Mouse (Mus musculus): ENCODE measurements around the gene Crybg2. TPM values are rescaled to one million over a fixed set of nuclear protein-coding genes. Genes with fewer than 3 reads are reported as not detected.

The Crybg2 gene
- polyA plus RNA-seq, 1 experiment, result 2.0 TPM

DNA sequence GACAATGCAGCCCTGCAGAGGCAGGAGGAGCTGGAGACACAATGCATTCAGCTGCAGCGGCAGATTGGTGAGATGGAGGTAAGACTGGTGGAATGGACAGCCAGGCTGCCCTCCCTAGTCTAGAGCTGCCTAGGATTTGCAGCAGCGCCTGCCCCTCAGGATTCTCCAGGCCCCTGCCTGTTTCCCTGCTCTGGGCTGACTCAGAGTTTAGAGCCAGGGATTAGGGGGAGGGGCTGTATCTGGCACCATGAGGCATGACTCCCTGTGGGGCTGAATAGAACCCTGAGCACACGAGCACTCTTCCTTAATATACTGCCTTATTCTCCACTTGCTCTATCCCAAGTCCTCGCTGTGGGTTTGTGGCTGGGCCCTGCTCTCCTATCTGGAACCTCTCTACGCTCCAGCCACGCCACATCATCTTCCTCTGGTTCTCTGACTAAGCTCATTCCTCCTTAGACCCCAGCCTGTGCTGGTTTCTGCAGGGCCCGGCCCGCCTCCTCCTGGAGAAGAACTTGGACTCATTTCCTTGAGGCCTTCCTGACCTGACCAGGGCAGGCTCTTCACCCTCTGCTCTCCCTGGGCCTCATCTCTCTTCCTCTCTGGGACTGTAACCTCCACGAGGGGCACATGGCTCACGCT, 52.9 kb downstream of the Crybg2 start:
- DNase-seq (ENCODE audit: low read depth), result peak; percentile 46
- TF ChIP-seq CTCF (IDR thresholded peaks at IDR 0.05; ENCODE audit: borderline replicate concordance, extremely low read depth, insufficient read depth, insufficient read length) (no peak), POLR2A (IDR thresholded peaks at IDR 0.05; ENCODE audit: borderline replicate concordance, extremely low read depth, insufficient read depth, insufficient read length, poor library complexity, severe bottlenecking) (no peak)

DNA sequence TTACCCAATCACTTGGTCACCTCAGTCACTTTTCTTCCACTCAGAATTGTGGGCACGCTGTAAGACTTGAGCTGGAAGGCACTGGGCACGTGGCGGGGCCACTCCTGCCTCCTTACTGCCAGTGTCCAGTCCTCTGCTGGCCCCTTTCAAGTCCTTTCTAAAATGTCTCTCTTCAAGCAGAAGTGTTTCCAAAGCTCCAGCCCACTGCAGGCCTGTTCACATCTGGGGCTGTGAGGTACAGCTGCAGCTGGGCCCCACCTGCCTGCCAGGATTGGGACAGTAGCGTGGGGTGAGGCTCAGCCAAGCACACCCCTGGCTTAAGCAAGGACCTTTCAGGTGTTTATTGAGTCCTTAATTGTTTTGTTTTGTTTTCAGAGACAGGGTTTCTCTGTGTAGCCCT, 53.4 kb downstream of the Crybg2 start:
- no peak for DNase-seq (ENCODE audit: low read depth)
- no peak for TF ChIP-seq POLR2A (IDR thresholded peaks at IDR 0.05; ENCODE audit: borderline replicate concordance, extremely low read depth, insufficient read depth, insufficient read length, poor library complexity, severe bottlenecking)
- no peak for TF ChIP-seq CTCF (IDR thresholded peaks at IDR 0.05; ENCODE audit: borderline replicate concordance, extremely low read depth, insufficient read depth, insufficient read length)

DNA sequence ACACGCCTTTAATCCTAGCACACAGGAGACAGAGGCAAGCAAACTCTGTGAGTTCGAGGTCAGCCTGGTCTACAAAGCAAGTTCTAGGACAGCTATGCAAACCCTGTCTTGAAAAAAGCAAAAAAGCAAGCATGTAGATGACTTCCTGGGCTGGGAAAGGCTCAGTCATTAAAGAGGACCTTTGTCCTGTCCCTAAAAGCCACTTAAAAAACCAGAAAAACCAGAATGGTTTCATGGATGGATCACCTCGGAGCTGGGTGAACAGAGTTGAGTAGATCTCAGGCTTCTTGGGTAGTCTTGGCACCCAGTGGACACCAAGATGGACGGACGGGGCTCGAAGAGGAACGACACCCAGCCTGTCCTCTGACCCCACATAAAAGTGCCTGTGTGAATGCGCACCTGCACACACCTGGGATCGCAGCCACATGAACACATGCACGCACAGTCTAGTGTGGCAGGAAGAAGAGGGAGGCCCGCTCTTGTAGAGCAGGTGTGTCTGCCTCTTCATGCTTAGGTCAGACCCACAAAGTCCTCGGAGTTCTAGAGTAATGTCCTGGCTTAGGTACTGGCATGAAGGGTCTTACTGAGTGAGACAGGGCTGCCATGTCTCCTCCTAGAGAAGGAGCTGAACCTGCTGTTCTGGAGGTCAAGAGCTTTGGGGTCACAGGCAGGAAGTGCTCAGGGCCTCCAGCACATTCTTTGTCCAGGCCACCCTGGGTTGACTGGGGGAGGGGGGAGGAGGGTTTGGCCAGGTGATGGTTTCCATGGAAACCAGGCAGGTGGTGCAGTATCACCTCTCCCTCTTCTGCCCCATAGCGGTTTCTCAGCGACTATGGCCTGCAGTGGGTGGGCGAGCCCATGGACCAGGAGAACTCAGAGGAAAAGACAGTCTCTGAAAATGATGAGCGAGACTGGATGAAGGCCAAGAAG, 54.9 kb downstream of the Crybg2 start:
- no peak for TF ChIP-seq CTCF (IDR thresholded peaks at IDR 0.05; ENCODE audit: borderline replicate concordance, extremely low read depth, insufficient read depth, insufficient read length)
- TF ChIP-seq POLR2A (IDR thresholded peaks at IDR 0.05; ENCODE audit: borderline replicate concordance, extremely low read depth, insufficient read depth, insufficient read length, poor library complexity, severe bottlenecking), result no peak

DNA sequence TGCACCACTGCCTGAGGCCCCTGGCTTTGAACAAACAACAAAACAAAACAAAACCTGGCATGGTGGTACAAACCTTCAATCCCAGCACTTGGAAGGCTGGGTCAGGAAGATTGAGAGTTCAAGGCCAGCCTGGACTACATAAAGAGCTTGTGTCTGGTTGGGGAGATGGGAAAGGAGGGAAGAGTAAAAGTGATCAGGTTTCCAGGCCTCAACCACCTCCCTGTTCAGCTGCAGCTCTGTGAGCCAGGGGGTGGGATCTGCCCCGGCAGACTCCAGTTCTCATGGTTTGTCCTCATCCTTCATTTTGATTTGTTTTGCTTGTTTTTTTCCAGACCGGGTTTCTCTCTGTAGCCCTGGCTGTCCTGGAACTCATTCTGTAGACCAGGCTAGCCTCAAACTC, 55.9 kb downstream of the Crybg2 start:
- no peak for DNase-seq (ENCODE audit: low read depth)
- TF ChIP-seq POLR2A (IDR thresholded peaks at IDR 0.05; ENCODE audit: borderline replicate concordance, extremely low read depth, insufficient read depth, insufficient read length, poor library complexity, severe bottlenecking) (no peak), CTCF (IDR thresholded peaks at IDR 0.05; ENCODE audit: borderline replicate concordance, extremely low read depth, insufficient read depth, insufficient read length) (no peak)

More for the DNA sequence above, 54.9 kb downstream of the Crybg2 start:
- DNase-seq (ENCODE audit: low read depth), result no peak

DNA sequence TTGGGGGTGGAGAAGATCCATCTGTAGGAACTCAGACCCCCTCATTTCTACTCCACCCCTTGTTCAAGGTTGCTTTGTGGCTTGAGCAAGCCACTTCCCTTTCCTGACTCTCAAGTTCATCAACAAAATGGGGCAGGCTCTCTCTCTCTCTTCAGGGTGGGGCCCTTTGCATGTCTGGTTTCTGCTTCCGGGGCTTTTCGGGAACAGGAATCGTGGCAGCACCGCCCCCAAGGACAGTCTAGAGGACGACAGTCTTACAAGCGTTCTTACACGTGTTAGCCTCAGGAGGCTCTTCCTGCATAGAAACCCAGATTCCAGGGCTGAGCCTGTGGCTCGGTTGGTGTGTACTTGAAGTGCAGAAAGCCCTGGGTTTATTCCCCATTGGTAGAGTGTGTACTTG, 56.4 kb downstream of the Crybg2 start:
- TF ChIP-seq CTCF (IDR thresholded peaks at IDR 0.05; ENCODE audit: borderline replicate concordance, extremely low read depth, insufficient read depth, insufficient read length) (no peak), POLR2A (IDR thresholded peaks at IDR 0.05; ENCODE audit: borderline replicate concordance, extremely low read depth, insufficient read depth, insufficient read length, poor library complexity, severe bottlenecking) (no peak)
- no peak for DNase-seq (ENCODE audit: low read depth)

DNA sequence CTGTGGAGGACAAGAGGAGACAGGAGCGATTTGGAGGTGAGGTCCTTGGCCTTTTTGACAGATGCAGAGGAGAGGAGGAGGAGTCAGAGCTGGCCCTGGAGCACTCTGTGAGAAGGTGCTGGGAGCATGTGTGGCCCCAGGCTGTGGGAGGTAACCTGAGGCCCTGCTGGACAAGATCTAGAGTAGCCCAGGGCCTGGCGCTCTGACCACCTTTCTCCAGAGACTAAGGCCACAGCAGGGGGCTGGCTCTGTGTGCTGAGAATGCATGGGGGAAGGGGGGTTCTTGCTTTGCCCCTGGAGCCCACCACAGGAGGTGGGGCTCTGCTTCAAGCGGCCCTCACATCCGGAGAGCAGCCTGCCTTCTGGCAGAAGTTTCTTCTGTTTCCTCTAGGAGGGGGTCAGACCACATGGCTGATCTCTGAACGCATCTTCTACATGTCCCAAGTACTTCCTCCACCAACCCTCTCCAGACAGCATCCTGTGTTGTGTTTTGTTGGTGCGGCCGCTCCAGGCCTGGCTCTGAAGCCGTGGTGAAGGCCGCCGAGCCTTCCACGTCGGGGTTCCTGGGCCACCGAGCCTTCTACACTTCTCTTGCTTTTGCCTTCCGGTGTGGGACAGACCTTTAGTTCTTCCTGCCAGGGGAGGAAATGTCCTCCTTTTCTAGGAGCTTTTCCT, 57.6 kb downstream of the Crybg2 start:
- TF ChIP-seq POLR2A (IDR thresholded peaks at IDR 0.05; ENCODE audit: borderline replicate concordance, extremely low read depth, insufficient read depth, insufficient read length, poor library complexity, severe bottlenecking) (no peak), CTCF (IDR thresholded peaks at IDR 0.05; ENCODE audit: borderline replicate concordance, extremely low read depth, insufficient read depth, insufficient read length) (no peak)
- DNase-seq (ENCODE audit: low read depth), result no peak

DNA sequence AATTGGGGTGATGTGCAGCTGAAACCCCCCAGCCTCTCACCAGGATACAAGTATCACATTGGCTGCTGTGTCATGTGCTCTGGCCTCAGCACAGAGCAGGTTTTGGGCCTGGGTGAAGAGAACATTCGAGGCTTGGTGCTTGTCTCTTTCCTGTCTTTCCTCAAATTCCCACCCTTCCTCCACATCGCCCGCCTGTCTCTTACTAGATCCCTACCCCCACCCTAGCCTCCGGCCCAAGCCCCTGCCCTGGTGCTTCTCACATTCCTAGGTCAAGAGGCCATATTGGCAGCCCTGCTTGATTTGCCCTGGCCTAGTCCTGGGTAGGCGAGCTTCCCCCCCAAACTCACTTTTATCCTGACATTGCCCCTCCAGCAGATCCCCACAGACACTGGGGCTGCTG, 58.4 kb downstream of the Crybg2 start:
- DNase-seq (ENCODE audit: low read depth), result no peak
- TF ChIP-seq POLR2A (IDR thresholded peaks at IDR 0.05; ENCODE audit: borderline replicate concordance, extremely low read depth, insufficient read depth, insufficient read length, poor library complexity, severe bottlenecking) (no peak), CTCF (IDR thresholded peaks at IDR 0.05; ENCODE audit: borderline replicate concordance, extremely low read depth, insufficient read depth, insufficient read length) (no peak)

DNA sequence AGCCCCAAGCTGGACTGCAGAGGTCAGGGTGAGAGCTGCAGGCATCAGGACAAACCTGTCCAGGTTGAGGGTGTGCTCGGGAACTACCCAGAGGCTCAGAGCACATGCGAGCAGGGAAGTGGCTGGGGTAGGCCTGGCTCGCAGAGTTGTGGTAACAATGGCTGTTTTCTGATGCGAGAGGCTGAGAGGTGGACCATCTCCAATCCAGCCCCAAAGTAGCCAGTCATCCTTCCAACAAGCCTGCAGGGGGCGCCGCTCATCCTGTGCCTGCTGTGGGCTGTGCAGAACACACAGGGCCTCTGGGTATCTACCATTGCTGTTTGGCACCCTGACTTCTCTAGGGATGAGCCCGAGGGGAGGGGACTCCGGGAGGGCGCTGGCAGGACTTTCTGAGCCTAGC, 59.0 kb downstream of the Crybg2 start:
- no peak for DNase-seq (ENCODE audit: low read depth)
- TF ChIP-seq CTCF (IDR thresholded peaks at IDR 0.05; ENCODE audit: borderline replicate concordance, extremely low read depth, insufficient read depth, insufficient read length) (peak; percentile 56), POLR2A (IDR thresholded peaks at IDR 0.05; ENCODE audit: borderline replicate concordance, extremely low read depth, insufficient read depth, insufficient read length, poor library complexity, severe bottlenecking) (no peak)

DNA sequence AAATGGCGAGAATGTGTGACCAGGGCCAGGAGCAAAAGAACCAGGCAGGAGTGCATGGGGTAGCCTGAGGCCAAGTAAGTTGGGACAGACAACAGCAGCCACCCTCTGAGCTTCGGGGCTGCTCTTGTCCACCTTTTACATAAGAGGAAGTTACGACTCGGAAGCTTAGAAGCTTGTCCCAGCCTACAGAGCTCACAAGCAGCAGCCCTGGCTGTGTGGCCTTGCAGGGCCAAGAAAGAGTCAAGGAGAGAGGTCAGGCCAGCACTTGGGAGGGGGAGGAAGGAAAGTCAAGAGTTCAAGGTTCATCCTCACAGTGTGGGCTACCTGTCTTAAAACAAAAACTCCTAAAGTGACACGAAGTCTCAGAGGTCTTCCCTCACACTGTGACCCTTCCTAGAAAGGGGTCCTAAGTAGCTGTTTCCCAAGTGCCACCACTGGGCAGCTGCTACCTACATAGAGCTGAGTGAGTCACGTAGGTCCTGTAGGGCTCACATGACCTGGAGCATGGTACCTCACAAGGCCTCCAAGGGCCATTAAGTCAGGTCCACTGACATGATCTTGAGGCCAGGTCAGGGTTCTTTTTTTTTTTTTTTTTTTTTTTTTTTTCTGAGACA, 59.7 kb downstream of the Crybg2 start:
- DNase-seq (ENCODE audit: low read depth), result no peak
- TF ChIP-seq POLR2A (IDR thresholded peaks at IDR 0.05; ENCODE audit: borderline replicate concordance, extremely low read depth, insufficient read depth, insufficient read length, poor library complexity, severe bottlenecking), result no peak
- TF ChIP-seq CTCF (IDR thresholded peaks at IDR 0.05; ENCODE audit: borderline replicate concordance, extremely low read depth, insufficient read depth, insufficient read length), result no peak

DNA sequence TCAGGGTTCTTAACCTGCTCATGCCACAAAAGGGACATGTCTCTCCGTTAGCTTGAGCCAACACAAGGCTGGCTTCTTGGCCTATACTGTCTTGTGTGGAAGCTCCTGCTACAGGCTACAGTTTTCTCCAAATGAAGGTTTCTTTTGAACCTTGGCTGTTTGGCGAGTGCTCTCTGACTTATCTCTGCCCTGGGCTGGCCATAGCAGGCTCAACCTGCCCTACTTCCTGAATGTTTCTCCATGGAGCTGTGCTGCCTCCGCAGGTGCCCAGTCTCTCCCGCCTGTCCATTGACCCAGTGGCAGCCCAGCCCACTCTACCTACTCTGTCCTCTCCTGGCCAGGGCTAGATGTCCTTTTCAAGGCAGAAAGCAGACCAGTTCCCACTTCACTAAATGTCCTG, 60.3 kb downstream of the Crybg2 start:
- TF ChIP-seq CTCF (IDR thresholded peaks at IDR 0.05; ENCODE audit: borderline replicate concordance, extremely low read depth, insufficient read depth, insufficient read length) (no peak), POLR2A (IDR thresholded peaks at IDR 0.05; ENCODE audit: borderline replicate concordance, extremely low read depth, insufficient read depth, insufficient read length, poor library complexity, severe bottlenecking) (no peak)
- no peak for DNase-seq (ENCODE audit: low read depth)

DNA sequence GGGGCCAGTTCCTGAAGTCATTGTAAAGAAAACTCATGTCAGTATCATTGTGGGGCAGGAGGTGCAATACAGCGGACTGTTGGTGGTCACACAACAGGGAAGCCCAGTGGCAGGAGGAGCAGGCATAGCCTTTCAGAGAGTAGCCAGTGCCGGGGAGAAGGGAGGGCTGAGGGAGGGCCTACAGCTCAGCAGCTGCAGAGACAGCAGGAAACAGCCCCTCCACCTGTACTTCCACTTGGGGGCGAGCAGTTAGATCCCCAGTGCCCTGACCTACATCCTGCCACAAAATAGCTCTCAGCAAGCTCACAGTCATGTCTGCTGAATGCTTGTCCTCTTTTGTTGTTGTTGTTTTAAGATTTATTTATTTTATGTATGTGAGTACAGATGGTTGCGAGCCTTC, 61.0 kb downstream of the Crybg2 start:
- TF ChIP-seq POLR2A (IDR thresholded peaks at IDR 0.05; ENCODE audit: borderline replicate concordance, extremely low read depth, insufficient read depth, insufficient read length, poor library complexity, severe bottlenecking) (no peak), CTCF (IDR thresholded peaks at IDR 0.05; ENCODE audit: borderline replicate concordance, extremely low read depth, insufficient read depth, insufficient read length) (no peak)
- DNase-seq (ENCODE audit: low read depth), result no peak
